Mouse (Mus musculus) thymus, postnatal 0 days (tissue): ENCODE measurements around the gene Tfpi. TPM values are rescaled to one million over a fixed set of nuclear protein-coding genes. Genes with fewer than 3 reads are reported as not detected.

Experiments
- DNase-seq: peaks from one replicate; pipeline ENCODE4 v3.0.0-alpha.2; 2015; ENCODE audit warnings: low spot score
- polyA plus RNA-seq: library from polyadenylated mRNA; unstranded; fragments of >200 nt; fragmentation: Nextera tagmentation; extraction: Ambion mirVana; gene quantifications from 2 replicates; pipeline ENCODE4 v1.2.1, GENCODE M21; 2015

The Tfpi gene
- polyA plus RNA-seq, 1 experiment from 2014 or later, result 25.1 TPM

DNA sequence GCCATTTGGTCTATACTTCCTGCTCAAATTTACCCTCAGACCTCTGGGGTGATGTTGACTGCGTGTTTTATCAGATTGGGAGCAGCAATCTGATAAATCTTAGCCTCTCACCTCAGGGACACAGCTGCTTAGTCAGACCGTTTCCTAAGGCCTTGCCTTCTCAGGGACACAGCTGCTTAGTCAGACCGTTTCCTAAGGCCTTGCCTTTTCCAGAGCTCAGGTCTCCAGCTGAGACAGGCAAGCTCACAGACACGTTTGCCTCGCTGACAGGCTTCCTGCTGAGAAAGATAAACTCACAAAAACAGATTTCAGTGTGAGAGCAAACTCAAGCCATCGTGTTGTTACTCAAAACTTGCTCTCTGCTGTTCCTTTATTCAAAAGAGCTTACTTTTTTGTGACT, 1.9 kb downstream of the Tfpi start:
- no peak for DNase-seq

DNA sequence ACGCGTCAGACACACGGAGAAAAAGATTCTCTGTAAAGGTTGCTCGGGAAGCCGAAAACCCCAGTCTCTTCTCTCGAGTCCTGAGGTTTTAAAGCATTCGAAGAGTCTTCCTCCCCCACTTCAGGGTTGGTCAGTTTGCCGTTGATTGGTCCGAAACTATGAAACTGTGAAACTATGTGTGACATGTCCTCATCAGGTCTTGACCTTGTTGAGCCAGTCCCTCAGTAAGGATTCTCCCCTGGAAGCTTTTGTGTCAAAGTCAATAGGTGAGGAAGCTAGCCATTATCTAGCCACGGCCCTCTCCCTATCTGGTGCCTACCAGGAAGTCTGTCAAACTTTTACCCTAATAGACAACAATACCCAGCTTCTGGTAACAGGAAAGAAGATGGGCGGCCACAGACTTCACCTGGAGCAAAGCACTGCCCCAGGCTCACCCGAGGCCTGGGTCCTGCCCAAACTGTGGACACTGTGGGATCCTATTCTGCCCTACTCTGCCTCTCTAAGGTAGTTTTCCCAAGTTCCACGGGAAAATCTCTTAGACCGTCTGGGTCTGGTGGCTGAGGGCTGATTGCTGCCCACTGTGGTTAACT, 2.5 kb downstream of the Tfpi start:
- no peak for DNase-seq

DNA sequence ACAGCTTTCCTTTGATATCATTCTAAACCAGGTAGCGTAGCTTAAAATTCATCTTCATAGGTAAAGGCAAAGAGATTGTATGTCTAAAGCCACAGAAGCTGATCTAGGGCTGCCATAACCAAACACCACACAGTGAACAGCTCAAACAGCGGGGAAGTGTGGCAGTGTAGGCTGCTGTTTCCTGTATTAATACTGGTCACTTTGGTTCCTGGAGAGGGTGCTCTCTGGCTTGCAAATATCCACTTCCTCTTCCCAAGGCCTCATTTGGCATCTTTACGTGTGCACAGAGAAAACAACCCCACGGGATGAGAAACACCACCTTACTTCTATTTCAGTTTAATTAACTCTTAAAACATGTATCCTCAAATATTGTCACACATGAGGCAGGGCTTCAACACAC, 9.2 kb downstream of the Tfpi start:
- DNase-seq, result no peak

DNA sequence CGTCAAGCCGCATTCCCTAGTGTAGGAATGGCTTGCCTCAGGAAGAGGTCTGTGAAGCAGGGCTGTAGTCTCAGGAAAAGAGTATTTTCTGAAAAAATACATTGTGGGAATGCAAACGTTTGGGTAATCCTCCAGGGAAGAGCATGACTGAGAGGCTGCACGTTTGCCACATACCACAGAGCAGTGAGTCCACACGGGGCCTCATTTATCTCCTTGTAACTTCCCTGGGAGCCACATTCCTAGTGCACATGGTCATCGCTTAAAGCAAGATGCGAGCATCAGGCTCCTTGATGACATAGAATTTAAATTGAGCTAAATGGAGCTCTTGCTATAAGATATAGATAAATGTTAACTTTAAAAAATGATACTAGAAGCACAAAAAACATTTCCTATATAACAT, 11.6 kb downstream of the Tfpi start:
- DNase-seq, result no peak

DNA sequence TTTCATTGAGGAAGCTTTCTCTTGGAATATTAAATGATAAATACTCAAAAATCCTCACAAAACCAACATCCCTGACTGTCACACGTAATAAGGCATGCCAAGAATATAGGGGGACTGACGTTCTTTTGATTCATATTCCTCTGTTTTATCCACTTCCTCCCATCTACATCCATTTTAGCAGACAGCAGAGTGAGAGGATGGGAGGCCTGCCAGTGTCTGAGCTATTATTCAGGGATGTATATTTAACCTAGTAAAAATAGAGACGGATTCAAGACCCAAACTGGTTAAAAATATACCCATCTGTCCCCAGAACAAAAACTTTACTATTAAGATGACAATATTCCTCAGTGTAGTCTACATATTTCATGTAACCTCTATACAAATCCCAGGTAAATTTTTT, 14.2 kb downstream of the Tfpi start:
- DNase-seq, result no peak

DNA sequence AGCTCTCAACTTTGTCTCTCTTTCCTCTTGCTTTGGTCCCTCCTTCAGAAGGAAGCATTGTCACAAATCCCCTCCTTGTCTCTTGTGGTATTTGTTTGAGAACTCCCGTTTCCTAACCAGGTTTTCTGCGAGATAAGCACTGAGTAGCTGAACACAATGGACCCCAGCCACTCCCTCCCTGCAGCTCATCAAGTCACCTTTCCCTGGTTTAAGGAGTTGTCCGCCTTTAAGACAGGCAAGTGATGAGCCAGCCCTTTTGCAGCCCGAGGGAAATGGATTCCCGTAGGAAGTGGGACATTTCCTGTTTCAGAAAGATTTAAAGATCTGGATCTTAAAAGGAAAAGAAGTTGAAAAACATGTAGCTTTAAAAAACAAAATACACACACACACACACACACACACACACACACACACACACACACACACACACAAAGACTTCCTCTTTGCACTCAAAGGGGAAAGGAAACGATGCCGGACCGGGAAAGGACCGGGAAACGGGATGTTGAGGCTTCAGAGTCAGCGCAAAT, 16.9 kb downstream of the Tfpi start:
- DNase-seq, result no peak

DNA sequence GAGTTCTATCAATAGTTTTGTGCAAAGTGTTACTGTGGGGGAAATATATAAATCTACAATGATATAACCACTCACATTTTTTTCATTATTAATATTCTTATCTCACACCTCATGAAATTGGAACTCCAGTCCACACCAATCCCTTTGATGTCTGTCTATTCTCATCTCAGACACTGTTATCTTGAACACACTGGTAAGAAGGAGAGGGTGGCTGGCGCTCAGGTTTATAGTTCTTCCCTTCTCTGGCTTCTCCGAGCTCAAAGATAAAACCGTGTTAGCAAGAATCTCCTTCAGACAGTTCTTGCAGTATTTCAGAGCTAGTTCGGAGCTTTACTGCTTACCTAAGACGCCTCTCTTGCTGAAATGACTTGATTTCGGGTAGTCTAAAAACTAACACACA, 19.4 kb downstream of the Tfpi start:
- no peak for DNase-seq

DNA sequence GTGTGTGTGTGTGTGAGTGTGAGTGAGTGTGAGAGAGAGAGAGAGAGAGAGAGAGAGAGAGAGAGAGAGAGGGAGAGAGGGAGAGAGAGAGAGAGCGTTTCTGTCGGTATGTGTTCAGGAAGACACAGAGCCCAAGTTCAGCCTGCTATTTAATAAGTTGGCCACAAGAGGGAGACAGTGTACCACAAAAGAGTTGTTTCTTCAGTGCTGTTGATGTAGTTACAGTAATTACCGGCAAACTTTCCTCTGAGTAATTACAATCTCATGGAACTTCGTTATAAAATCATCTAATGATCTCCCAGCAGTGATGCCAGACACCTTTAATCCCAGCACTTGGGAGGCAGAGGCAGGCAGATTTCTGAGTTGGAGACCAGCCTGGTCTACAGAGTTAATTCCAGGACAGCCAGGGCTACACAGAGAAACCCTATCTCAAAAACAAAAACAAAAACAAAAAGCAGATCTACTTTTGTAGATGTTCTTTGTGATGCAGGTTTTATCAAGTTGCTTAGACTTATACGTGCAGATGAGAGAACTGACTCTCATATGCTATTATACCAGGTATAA, 21.3 kb downstream of the Tfpi start:
- DNase-seq, result peak; percentile 80

DNA sequence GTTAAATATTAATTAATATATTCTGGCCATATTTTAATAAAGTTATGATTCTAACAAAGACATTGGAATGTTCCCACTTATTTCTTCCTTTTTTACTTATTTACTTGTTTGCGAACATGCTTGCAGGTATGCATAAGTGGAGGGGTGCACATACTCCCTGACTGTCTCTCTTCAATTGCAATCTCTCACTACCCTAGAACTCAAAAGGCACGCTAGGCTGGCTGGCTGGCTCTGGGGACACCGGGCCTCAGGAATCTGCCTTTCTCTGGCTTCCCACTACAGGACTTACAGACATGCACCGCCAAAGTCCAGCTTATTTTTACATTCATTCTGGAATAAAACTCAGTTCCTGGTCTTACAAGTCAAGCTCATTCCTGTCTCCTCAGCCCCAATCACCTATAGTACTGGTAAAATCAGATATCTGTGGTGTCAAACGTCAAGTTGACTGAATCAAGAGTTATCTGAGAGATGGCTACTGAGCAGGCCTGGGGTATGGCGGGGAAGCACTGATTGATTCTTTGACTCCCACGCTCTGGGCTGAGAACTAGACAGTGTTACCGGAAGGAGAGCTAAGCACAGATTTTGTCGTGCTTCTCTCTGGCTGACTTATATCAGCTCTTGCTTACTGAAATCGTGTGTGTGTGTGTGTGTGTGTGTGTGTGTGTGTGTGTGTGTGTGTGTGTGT, 21.9 kb downstream of the Tfpi start:
- DNase-seq, result no peak

DNA sequence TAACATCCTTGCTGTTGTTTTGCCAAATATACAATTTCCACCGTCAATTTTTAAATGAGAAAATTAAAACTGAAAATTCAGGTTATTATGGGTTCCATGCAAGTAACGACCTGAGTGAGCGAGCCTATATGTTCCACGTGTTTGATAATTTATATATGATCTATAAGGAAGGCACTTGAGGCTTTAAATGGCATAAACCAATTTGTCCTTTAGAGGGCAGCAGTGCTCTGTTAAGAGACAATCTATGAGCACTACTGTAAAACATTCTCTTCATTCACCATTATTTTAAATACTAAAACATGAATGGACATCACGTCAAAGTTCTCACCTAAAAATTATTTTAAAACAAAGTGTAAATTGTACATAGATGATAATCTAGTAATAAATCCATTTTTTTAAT, 22.5 kb downstream of the Tfpi start:
- DNase-seq, result peak; percentile 67

DNA sequence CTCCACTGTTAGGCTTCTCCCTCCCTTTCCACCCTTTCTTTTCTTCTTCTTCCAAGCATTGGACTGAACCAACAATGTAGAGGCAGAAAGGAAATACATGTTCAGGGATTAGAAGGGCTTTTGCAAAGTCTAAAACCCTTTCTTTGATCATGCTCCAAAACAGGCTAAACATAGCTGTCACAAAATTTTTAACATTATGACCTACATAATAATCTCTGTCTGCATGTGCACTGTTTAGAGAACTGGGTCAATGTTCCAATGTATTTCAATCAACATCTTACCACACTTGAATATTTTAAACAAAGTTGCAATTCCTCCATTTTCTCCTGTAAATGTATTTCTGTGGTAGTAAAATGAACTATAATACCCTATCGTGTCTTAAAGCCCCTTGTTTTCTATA, 31.1 kb downstream of the Tfpi start:
- DNase-seq, result no peak

DNA sequence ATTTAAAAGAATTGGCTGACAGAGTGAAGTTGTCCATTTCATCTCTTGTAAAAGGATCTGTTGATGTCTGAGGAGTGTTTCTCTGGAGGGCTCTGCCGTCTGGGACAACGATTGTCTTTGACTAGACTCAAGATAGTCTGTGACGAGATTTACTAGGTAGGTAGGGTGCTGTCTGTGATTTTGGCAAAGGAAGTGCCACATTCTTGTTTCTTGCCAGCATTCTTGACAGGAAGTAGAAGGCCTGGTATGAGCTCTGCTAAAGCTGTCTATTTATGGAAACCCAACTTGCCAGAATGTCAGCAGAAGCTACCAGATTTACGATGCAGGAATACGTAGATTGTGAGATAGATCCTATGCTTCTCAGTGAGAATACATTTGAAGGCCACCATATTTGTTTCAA, 34.6 kb downstream of the Tfpi start:
- DNase-seq, result no peak

DNA sequence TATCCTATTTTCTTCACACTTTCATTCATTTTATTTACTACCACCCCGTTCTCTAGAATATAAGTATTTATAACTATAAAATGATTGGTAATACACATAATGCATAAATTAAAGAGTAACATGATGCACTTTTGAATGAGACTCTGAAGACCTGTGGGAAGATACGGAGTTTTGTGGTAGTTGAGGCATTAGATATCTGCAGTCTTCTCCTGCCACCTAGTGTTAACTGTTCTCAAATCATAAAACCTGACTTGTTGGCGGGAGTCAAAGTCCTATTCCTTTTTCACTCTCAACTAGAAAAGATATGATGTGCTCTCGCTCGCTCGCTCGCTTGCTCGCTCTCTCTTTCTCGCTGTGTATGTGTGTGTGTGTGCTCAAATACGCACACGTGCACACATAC, 46.9 kb downstream of the Tfpi start:
- peak; percentile 84 for DNase-seq

DNA sequence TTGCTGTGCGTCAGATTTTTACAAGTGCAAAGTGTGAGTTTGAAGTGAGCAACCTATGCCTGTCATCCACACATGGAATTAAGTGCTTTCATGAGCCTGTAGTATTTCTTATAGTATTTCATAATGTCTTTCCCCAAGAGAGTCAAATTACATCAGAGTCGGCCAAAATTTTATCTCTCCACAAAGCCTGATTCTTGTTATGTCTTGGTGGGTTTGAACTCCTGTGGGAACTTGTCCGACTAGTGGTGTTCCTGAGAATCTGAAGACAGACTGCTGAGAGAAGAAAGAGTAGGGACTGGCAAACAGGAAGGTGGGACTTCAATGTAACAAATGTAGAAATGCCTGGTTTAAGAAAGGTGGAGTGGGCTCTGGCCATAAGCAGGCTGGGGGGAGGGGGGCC, 47.7 kb downstream of the Tfpi start:
- no peak for DNase-seq

DNA sequence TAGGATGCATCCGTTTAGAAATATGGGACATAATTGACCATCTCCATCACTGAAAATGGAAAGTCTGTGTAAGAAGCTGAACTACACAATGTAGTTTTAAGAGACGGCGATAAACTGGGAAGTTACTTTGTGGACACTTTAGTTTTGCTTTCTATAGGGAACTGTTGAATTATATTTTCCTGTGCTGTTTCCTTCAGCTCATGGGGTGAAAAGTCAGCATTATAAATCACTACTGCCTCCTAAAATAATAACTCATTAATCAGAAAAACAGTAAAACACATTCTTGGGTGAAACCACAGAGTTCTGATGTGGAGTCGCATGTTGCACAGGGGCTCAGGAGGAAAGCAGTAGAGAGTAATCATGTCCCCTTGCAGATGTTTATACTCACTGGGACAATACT, 50.0 kb downstream of the Tfpi start:
- DNase-seq, result no peak

DNA sequence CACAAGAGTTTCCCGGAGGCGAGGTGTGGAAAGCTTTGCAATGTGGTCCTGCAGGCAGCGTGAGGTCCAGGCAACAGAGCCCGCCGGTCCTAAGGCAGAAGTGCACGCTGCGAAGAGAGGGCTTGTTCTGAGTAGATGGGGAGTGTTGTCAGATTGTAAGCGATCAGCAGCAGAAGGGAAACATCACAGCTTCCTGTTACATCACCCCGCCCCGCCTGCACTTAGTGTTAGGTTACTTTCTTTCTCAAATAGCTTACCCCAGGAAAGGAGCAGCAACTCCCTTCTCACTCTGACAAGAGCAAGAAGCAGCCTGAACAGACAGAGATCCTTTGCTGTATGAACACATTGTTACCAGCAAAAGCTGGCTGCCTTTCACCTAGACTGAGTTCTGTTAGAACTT, 51.4 kb downstream of the Tfpi start, which contains the start of gene Calcrl:
Gene Calcrl (minus strand): TSS at position 274 of the 400 bp plus-strand sequence.
- peak; percentile 87 for DNase-seq

DNA sequence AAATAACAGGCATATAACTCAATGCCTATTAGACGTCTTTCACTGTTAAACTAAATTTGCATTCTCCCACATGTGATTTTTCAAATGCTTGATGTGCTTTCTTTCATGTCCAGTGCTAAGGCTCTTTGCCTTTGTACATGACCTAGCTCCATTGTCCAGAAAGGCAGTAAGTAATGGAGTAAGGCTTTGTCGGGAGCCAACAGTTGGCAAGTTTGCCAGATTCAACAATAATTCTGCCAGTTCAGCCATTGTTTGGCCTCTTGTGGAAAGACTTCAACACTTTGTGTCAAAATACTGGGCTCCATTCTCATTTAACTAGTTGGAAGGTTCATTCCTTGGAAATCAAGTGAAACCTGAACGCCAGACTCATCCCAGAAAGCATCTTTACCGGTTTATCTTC, 60.1 kb downstream of the Tfpi start:
- DNase-seq, result no peak

DNA sequence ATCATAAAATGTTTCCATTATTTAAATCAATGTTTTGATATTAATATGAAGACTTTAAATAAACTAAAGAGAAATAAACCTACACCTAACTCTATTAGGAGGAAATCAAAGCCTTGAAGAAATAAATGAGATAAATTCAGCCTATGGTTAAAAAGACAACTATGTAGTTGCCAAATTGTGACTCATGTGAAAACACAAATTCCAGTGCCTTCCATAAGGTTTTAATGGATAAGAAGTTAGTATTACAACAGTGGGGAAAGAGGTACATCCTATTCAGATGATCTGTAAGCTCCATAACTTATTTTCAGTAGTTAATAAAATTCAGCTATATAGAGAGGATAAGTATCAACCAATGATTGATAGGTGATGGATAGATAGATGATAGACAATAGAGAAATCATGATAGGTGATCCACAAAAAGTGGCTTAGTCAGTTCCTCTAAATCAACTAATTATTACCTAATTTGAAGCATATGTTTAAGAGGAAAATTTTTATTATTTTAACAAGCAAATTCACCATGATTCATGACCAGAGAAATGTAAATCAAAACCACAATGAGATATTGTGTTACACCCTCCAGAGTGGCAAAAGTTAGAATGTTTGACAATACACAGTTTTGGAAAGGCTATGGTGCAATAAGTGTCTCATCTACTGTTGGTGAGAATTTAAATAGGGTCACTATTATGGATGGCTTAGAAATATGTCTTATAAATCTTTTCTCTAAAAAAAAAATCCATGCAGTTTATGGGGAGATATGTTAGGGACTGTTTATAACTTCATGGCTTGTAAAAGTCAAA, 66.6 kb downstream of the Tfpi start:
- DNase-seq, result no peak

DNA sequence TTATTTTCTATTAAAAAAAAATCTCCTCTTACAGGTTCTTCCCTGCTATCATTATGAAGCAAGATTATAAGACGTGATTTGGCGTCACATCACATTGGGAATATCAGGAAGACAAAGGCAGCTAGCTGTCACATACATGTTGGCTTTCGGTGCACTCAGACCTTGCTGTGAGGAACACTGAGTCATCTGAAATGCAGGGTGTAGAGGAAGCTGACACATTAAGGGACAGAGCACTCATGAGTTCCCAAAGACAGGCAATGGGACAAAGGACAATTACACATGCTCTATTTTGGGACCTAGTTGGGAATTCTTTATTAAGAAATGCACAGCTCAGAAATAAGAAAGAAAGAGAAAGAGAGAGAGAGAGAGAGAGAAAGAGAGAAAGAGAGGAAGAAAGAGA, 71.7 kb downstream of the Tfpi start:
- no peak for DNase-seq

DNA sequence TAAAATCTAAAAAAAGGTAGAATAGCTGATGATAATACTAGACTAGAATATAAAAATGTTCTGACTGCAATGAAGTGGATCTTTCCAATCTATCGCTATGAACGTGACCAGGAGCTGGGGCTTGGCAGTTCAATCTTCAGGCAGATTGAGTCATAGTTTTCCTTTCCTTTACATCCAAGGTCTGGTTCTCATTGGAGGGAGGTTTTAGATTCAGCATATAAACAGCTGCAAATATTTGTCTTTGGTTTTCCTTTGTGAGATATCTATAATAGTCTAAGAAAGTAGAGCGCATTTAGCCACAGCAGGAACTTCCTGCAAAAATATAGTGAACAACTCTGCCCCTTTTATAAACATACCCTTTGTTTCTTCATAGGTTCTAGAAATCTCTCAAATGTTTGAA, 73.9 kb downstream of the Tfpi start:
- no peak for DNase-seq

DNA sequence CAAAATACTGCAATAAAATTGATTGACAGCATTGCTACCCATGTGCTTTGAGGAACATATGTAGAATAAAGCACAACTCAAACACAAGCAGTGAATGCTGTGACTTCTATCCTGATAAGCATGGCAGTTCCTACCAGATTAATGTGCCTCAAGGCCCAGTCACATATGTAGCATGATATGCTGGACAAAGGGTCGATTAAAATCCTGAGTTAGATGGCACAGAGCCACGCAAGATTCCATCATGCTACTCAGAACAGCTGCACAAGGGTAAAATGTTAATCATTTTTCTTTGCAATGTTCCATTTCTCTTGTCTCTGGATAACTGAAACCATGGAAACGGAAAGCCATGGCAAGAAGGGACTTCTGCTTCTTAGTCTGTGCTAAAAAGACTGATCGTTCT, 80.0 kb downstream of the Tfpi start:
- DNase-seq, result no peak

DNA sequence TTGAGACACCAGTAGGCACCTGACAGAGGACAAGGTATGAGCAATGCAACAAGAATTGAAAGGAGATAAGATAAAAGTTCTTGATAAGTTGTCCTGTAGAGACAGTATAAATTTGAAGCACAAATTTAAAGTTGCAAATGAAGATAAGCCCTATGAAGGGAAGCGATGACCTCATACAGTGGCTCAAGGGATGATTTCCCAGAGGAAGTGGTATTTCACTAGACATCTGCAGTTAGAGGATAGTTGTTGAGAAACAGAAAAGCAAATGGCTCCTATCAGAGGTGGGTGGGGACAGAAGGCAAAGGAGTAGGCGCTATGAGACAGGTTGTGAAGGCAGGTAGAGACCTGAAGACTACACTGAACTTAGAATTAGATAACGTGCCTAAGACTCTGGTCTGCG, 83.3 kb downstream of the Tfpi start:
- no peak for DNase-seq
